Mouse (Mus musculus): ENCODE results near the gene Zfp174. TPM values are rescaled to one million over a fixed set of nuclear protein-coding genes. Genes with fewer than 3 reads are reported as not detected.

Gene Zfp174
- 1.4 TPM in 2 replicates for polyA plus RNA-seq (2015; fragmentation: Nextera tagmentation; extraction: Ambion mirVana)

DNA sequence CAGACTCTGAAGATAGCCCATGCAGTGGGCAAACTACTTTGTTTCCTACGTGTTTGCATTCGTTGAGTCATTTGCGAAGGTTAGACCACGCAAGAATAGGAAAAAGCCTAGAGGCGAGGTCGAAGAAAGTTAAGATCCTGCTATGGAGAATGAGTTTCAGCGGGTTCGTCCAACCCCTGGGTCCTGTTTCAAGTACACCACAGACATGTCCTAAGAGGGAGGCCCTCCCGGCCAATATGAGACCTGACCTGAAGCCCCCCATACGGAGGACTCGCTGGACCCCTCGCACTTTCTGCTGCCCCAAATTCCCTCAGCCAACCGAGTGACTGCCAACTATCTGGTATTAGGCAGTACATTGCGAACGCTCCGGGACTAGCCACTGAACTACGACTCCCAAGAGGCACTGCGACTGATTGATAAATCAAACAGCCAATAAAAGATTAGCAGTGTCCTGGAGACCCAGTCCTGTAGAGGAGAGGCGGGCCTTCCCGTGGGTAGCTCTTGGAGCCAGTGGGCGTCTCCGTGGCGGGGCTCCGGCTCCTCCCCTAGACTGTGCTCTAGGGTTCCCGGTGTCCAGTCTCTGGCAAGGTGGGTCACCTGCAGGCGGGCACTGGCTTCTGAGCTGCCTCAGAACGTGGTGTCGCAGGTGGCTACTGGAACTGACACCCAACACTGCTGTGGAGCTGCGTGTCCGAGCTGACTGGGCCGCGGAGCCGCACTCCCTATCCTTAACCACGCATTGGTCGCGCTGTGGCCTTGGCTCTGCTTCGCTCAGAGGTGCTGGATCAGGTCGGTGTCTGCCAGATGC lies at the start of gene Zfp174:
Gene Zfp174, plus strand, starts transcription at position 558 of the 808 bp plus-strand sequence.

DNA sequence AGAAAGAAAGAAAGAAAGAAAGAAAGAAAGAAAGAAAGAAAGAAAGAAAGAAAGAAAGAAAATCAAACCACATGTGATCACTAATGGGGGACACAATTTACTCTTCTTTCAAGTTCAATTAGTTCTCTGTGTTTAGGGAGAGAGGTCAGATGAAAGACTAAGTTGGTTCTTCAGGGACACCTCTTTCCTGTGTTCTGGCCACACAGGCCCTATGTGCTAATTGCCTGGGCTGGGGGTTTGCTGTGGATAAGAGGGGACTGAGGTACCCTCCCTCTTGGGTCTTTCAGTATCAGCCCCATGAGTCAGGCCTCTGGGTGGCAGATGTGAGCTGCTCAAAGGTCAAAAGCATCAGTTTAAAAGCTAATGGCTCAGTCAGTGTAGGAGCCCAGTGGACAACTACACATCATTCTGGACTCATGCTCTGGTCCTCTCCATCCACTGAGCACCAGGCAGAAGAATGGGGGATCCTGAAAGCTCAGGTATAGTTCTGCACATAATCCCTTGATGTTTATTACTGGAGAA lies 16.4 kb upstream of the Zfp174 start, which contains the start of gene Olfr15:
Gene Olfr15, plus strand, starts transcription at position 291 of the 522 bp plus-strand sequence.

DNA sequence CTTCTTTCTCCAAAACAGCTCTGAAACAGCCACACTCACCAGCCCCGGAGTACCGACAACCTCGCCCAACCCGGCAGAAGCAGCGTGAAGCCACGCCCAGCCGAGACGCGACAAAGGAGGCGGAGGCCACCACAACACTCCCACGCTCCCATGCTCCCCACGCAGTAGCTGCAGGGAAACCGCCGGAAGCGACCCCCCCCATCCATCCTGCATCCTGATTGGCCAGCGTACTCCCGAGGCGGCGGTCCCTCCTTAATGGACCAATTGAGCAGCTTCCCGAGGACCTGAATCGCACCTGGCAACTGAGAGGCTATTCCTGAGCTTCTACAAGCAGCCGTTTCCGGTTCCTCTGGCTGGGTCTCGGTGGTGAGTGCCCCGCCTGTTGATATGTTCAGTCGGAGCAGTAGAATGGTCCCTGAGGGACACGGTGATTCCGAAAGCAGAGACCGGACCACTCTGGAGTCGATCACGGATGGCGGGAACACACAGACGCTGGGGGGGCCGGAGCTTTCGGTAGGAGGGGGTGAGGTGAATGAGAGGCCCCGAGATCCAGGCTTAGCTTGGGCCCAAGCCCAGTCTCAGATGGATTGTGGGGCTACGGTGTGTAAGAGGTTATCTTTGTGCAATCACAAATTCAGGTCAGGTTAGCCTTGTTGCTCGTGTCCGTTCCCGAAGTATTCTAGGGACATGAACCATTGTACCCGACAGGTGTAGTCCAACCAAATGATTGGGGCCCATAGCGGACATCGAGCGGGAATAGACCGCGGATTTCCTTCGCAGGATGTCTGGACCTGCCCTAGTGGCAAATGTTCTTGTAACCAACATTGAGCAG lies 25.4 kb downstream of the Zfp174 start, which contains the start of gene Naa60:
Gene Naa60, plus strand, starts transcription at position 160 of the 832 bp plus-strand sequence.

DNA sequence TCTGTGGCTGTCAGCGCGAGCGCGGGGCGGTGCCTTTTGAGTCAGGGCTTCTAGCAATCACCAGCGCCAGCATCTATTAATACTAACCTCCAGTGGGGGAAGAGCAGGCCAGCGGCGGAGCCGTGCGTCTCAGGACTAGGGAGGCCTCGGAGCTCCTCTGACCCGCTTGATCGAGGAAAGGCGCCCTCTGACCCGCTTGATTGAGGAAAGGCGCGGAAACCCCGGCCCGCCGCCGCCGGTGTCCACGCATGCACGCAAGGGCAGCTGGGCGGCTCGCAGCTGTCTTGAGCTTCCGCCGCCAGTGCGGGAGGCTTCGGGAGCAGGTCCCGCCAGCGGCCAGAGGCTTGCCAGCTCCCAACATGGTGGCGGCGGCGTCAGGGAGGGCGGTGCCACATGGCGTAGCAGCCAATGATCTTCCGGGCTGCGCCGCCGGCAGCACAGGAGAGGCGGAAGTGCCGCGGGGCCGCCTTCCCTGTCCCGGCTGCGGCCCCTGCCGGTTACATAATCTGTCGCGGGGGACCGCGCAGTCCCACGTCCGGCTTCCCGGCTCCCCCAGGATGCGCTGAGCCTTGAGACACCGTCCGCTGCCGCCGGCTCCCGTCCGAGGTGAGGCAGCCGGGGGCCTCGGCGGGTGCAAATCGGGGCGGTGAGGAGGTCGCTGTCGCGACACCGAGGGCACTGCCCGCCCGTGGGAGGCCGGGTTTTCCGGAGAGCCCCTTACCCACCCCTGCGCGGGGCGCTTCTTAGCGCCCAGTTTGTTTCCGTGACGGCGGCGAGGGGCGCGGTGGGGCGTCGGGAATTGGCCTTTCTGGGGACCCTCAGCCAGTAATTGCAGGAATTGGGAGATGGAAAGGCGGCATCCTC lies 37.4 kb downstream of the Zfp174 start, which contains the start of the genes Zfp597 and Gm20695:
Gene Zfp597, minus strand, starts transcription at position 361 of the 864 bp plus-strand sequence.
Gene Gm20695, plus strand, starts transcription at position 448 of the 864 bp plus-strand sequence.

Other genes with a start within 250 kb of the Zfp174 start
- gene Mefv, start 129.2 kb upstream of the Zfp174 start, polyA plus RNA-seq (2015; fragmentation: Nextera tagmentation; extraction: Ambion mirVana) = not detected in 2 replicates
- 29.6 and 30.3 TPM in 2 replicates for gene Zfp263, start 103.2 kb upstream of the Zfp174 start, polyA plus RNA-seq (2015; fragmentation: Nextera tagmentation; extraction: Ambion mirVana)
- gene Olfr15, start 16.4 kb upstream of the Zfp174 start, polyA plus RNA-seq (2015; fragmentation: Nextera tagmentation; extraction: Ambion mirVana) = not detected in 2 replicates
- 84.0 and 93.7 TPM in 2 replicates for gene Naa60, start 25.1 kb downstream of the Zfp174 start, polyA plus RNA-seq (2015; fragmentation: Nextera tagmentation; extraction: Ambion mirVana)
- 9.1 and 9.5 TPM in 2 replicates for gene Zfp597, start 37.3 kb downstream of the Zfp174 start, polyA plus RNA-seq (2015; fragmentation: Nextera tagmentation; extraction: Ambion mirVana)
- gene Gm20695, start 37.4 kb downstream of the Zfp174 start, polyA plus RNA-seq (2015; fragmentation: Nextera tagmentation; extraction: Ambion mirVana) = 3.0 and 6.1 TPM in 2 replicates
- gene 1700037C18Rik, start 61.4 kb downstream of the Zfp174 start, polyA plus RNA-seq (2015; fragmentation: Nextera tagmentation; extraction: Ambion mirVana) = 12.0 and 12.7 TPM in 2 replicates
- gene Cluap1, start 61.5 kb downstream of the Zfp174 start, polyA plus RNA-seq (2015; fragmentation: Nextera tagmentation; extraction: Ambion mirVana) = 43.7 and 47.0 TPM in 2 replicates
- 0.50 and 0.52 TPM in 2 replicates for gene Nlrc3, start 129.4 kb downstream of the Zfp174 start, polyA plus RNA-seq (2015; fragmentation: Nextera tagmentation; extraction: Ambion mirVana)
- 15.1 and 16.6 TPM in 2 replicates for gene Slx4, start 156.5 kb downstream of the Zfp174 start, polyA plus RNA-seq (2015; fragmentation: Nextera tagmentation; extraction: Ambion mirVana)
- gene Dnase1, start 189.7 kb downstream of the Zfp174 start, polyA plus RNA-seq (2015; fragmentation: Nextera tagmentation; extraction: Ambion mirVana) = 2.1 and 3.4 TPM in 2 replicates
- 46.9 and 50.5 TPM in 2 replicates for gene Trap1, start 230.6 kb downstream of the Zfp174 start, polyA plus RNA-seq (2015; fragmentation: Nextera tagmentation; extraction: Ambion mirVana)